Mouse (Mus musculus) intestine, postnatal 0 days (tissue): Measurements from ENCODE around the gene Ccnt1. TPM values are rescaled to one million over a fixed set of nuclear protein-coding genes. Genes with fewer than 3 reads are reported as not detected.
A peak's percentile ranks its signal among the peaks of the same experiment; 100 is the strongest.

Experiments used
- ATAC-seq: fragments of 200-750 bp; cut with Nextera tagmentation; 2 replicates; pipeline ENCODE4 v1.8.0; 2017; ENCODE audit warnings: mild to moderate bottlenecking, moderate TSS enrichment, moderate library complexity
- H3K27ac ChIP-seq: fragments of 300-500 bp; sonication (generic); 2 replicates; pipeline ENCODE4 v1.5.1; 2014; ENCODE audit warnings: mild to moderate bottlenecking, low read depth, low read length, moderate library complexity
- H3K27me3 ChIP-seq: fragments of 300-500 bp; sonication (generic); replicated peaks from 2 replicates; pipeline ENCODE4 v1.6.1; 2014; ENCODE audit warnings: low read length, mixed read lengths; ENCODE audit not compliant: control insufficient read depth, insufficient read depth
- H3K36me3 ChIP-seq: fragments of 300-500 bp; sonication (generic); 2 replicates; pipeline ENCODE4 v1.6.1; 2014; ENCODE audit warnings: mild to moderate bottlenecking, moderate library complexity; ENCODE audit not compliant: control insufficient read depth, insufficient read depth
- H3K4me1 ChIP-seq: fragments of 300-500 bp; sonication (generic); replicated peaks from 2 replicates; pipeline ENCODE4 v1.6.1; 2014; ENCODE audit warnings: antibody characterized with exemption, low read length, mixed read lengths; ENCODE audit not compliant: control insufficient read depth, insufficient read depth
- H3K4me2 ChIP-seq: fragments of 300-500 bp; sonication (generic); replicated peaks from 2 replicates; pipeline ENCODE4 v1.6.1; 2014; ENCODE audit warnings: low read depth, mild to moderate bottlenecking, moderate library complexity
- H3K4me3 ChIP-seq: fragments of 300-500 bp; sonication (generic); 2 replicates; pipeline ENCODE4 v1.5.1; 2014; ENCODE audit warnings: low read depth, low read length
- H3K9ac ChIP-seq: fragments of 300-500 bp; sonication (generic); 2 replicates; pipeline ENCODE4 v1.6.1; 2014; ENCODE audit warnings: mild to moderate bottlenecking, low read depth, low read length
- H3K9me3 ChIP-seq: fragments of 300-500 bp; sonication (generic); 2 replicates; pipeline ENCODE4 v1.6.1; 2016; ENCODE audit warnings: mixed run types; ENCODE audit not compliant: control insufficient read depth
- CTCF ChIP-seq: sonication (generic); IDR thresholded peaks from 2 replicates; pipeline ENCODE4 v1.5.1; 2016; ENCODE audit warnings: low read depth, mild to moderate bottlenecking, control low read depth, antibody characterized with exemption, moderate library complexity
- WGBS: fragments of 180-500 bp; shearing (Covaris S2); extraction: QIAGEN DNeasy Blood & Tissue Kit; methylation state at CpG from one replicate; pipeline ENCODE4 v1.1.7; 2014; 5-methylcytosine and 5-hydroxymethylcytosine counted together
- polyA plus RNA-seq: library from polyadenylated mRNA; unstranded; fragments of >200 nt; fragmentation: Nextera tagmentation; extraction: Ambion mirVana; gene quantifications from 2 replicates; pipeline ENCODE4 v1.2.1, GENCODE M21; 2015

The Ccnt1 gene
- 21.1 and 25.0 TPM in 2 replicates for polyA plus RNA-seq

DNA sequence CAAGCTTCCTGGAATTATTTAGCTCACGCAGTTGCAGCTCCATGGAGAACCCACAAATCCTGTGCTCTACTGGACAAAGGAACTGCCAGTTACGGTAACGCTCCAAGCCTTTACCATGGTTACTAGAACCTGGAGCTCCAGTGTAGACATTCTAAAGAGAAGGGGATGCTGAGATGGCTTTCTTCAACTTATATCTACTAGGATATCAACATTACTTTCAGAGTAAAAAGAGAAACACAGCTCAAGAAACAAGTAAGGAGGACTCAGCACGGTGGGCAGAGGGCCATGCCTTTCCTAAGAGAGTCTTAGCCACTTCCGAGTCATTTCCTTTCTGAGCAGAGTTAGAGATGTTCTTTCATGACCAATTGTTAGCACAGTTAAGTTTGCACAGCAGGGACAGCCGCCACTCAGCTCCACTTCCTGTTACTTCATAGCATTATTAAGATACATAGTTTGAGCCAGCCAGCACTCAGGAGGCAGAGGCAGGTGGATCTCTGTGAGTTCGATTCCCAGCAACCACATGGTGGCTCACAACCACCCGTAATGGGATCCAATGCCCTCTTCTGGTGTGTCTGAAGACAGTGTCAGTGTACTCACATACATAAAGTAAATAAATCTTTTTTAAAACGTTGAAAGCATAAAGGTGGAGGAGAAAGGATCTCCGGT lies at the start of gene Ccnt1, which contains the start of gene 4930415O20Rik:
Gene Ccnt1, minus strand, starts transcription at position 51 of the 666 bp plus-strand sequence.
Gene 4930415O20Rik, plus strand, starts transcription at position 132 of the 666 bp plus-strand sequence.
- TF ChIP-seq CTCF: no peak
- no peak for ATAC-seq
- Histone ChIP-seq H3K36me3 (no peaks in the 10 kb centered on the region), H3K4me1 (peaks cover 4% of the 10 kb centered on the region), H3K9ac (no peak within 1 kb of the TSS), H3K9me3 (no peaks in the 10 kb centered on the region), H3K4me2 (no peak within 1 kb of the TSS), H3K27ac (no peak within 1 kb of the TSS), H3K4me3 (no peak within 1 kb of the TSS), H3K27me3 (no peaks in the 10 kb centered on the region)
- 79% methylated on average over 10 of the region's 10 CpGs for WGBS

DNA sequence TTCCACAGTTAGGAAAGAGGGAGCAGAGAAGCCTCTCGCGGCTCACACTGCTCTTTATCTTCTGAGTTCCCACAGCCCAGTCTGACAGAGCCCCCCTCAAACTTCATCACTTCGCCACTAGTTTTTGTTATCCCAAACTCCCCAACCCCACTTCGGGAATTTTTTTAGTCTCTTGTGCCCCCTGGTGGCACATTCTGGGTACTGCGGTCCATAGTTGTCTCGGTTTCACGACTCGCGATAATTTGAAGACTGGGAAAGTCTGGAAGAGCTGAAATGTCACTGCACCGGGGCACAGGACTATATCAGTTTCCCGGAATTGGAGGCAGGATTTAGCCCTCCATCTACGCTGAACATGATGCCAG lies 46.4 kb upstream of the Ccnt1 start:
- Histone ChIP-seq H3K9ac (no peak overlapping the region), H3K4me1 (no peaks in the 10 kb centered on the region), H3K27ac (peak overlapping the region; percentile 78), H3K9me3 (no peaks in the 10 kb centered on the region), H3K36me3 (no peaks in the 10 kb centered on the region), H3K4me2 (peak overlapping the region; percentile 35), H3K4me3 (no peak overlapping the region; the same call in 1 of the 2 replicates), H3K27me3 (no peaks in the 10 kb centered on the region)
- under 1% methylated on average over 12 of the region's 12 CpGs for WGBS
- peak; percentile 87 for TF ChIP-seq CTCF
- ATAC-seq: peak; percentile 23

DNA sequence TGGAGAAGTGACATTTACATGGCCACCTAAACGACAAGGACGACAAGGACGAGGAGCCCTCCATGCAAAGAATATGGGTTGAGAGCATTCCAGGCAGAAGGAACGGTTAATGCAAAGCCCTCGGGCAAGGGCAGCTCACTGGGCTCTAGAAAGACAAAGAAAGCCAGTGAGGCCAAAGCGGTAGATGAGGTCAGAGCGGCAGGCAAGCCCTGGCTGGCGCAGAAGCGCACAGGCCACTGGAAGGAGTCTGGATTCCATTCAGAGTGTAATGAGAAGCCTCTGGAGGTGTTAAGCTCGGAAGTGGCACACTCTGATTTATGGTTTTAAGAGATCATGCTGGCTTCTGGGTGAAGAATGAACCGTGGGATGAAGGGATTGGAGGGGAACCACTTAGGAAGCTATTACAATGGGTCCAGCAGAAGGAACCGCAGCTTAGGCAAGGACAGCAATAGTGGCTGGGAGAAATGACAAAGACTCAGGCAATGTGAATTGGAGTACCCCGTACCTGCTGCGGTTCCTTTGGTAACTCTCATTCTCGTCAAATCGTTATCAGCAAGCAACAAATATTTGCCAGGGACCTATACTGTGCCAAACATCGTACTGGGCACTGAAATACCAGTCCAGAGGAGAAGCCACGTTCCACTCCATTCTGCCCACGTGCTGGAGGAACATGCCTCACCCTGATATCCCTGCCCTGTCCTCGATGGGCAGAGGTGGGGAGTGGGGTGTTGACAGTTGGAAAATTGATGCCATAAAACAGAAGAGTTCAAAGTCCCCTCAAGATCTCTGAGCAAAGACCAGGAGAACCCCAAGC lies 45.8 kb upstream of the Ccnt1 start:
- Histone ChIP-seq H3K4me3 (peak overlapping the region; percentile 7; the same call in 1 of the 2 replicates), H3K36me3 (no peaks in the 10 kb centered on the region), H3K9me3 (no peaks in the 10 kb centered on the region), H3K4me2 (peak overlapping the region; percentile 35), H3K27me3 (no peaks in the 10 kb centered on the region), H3K9ac (0 out of 2 replicates have a peak overlapping the region, but pooled peaks have one; percentile 22), H3K27ac (peak overlapping the region; percentile 78), H3K4me1 (no peaks in the 10 kb centered on the region)
- 28% methylated on average over 20 of the region's 20 CpGs for WGBS
- ATAC-seq: peak; percentile 91
- no peak for TF ChIP-seq CTCF

DNA sequence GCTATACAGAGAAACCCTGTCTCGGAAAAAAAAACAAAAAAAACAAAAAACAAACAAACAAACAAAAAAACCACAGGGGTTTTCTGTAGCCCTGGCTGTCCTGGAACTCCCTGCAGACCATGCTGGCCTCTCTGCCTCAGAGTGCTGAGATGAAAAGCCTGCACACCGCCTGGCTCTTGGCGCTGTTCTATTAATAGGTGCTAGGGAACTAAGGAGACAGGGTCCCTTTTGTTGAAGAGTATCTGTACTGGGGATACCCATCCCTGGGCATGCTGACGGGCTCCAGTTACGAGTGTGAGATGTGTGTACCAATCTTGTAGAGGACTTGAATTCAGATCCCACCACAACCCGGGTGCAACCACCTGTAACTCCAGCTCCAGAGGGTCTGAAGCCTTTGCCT lies 45.0 kb upstream of the Ccnt1 start:
- Histone ChIP-seq H3K27ac (peak overlapping the region; percentile 78; the same call in 1 of the 2 replicates), H3K9me3 (no peaks in the 10 kb centered on the region), H3K4me1 (no peaks in the 10 kb centered on the region), H3K27me3 (no peaks in the 10 kb centered on the region), H3K4me3 (no peak overlapping the region), H3K36me3 (no peaks in the 10 kb centered on the region), H3K4me2 (peak overlapping the region; percentile 35), H3K9ac (no peak overlapping the region)
- ATAC-seq: no peak
- TF ChIP-seq CTCF: no peak
- WGBS: 62% methylated on average over 6 of the region's 6 CpGs

DNA sequence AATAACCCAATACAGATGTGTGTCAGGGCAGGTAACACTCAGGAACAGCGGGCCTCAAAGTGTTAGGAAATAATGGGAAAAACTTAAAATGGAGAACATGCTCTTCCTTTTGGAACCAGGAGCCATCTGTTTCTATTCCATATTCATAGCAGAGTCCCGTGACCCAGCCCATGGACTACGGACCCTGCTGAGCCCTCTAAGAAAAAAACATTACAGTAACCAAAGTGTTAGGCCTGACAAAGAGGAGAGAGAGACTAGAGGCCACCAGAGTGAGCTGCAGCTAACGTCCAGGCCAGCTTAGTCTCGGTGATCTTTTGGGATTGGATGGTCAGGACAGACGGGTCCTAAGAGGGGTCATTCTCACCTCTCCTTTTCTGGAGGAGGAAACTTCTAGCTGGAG lies 44.2 kb upstream of the Ccnt1 start:
- ATAC-seq: peak; percentile 65
- peak; percentile 37 for TF ChIP-seq CTCF
- Histone ChIP-seq H3K27ac (peak overlapping the region; percentile 78), H3K9me3 (no peaks in the 10 kb centered on the region), H3K9ac (no peak overlapping the region), H3K4me3 (no peak overlapping the region), H3K36me3 (no peaks in the 10 kb centered on the region), H3K4me1 (no peaks in the 10 kb centered on the region), H3K27me3 (no peaks in the 10 kb centered on the region), H3K4me2 (peak overlapping the region; percentile 22)
- 31% methylated on average over 6 of the region's 6 CpGs for WGBS

DNA sequence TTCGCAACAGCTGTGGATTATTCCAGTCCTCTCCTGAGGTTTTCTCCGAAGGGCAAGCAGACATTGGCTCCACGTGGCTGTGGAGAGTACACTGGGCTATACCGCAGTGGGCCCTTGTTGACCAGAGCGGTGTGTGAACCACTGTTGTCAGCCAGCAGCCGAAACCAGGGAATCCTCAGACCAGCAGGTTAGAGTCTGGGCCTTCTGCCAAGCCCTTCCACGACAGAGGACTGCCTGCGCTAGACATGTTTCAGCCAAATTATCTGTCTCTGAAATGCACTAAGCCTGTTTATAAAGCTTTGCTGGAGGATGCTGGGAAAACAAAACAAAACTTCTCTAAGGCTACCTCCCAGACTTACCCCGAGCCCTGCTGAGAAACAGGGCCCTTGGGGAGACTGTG lies 43.8 kb upstream of the Ccnt1 start:
- 29% methylated on average over 9 of the region's 9 CpGs for WGBS
- ATAC-seq: no peak

More for the DNA sequence above, 43.8 kb upstream of the Ccnt1 start:
- Histone ChIP-seq H3K4me3 (no peak overlapping the region), H3K9ac (no peak overlapping the region), H3K36me3 (no peaks in the 10 kb centered on the region), H3K9me3 (no peaks in the 10 kb centered on the region), H3K27ac (peak overlapping the region; percentile 78), H3K27me3 (no peaks in the 10 kb centered on the region), H3K4me2 (no peak overlapping the region), H3K4me1 (no peaks in the 10 kb centered on the region)
- no peak for TF ChIP-seq CTCF
